Mouse (Mus musculus): ENCODE data around the gene Ndufc2. TPM values are rescaled to one million over a fixed set of nuclear protein-coding genes. Genes with fewer than 3 reads are reported as not detected.

The Ndufc2 gene
- total RNA-seq (2021), result 443 and 493 TPM in 2 replicates
- long read RNA-seq, experiment 1, transcript Ndufc2-201 (3 exons, 683 nt), result major isoform, 332 of 339 reads
- long read RNA-seq, experiment 1, partial matches to known transcripts, result 0 of 339 reads
- long read RNA-seq, experiment 1, other reads (novel, unspliced or antisense), result 5 of 339 reads
- long read RNA-seq, experiment 2, transcript Ndufc2-201 (3 exons, 683 nt), result major isoform, 392 of 401 reads
- long read RNA-seq, experiment 2, partial matches to known transcripts, result 3 of 401 reads
- long read RNA-seq, experiment 2, other reads (novel, unspliced or antisense), result 5 of 401 reads

GRCm38 (mm10) chr7:97399960-97400715 lies at the start of gene Ndufc2:
TSS of gene Ndufc2 (plus strand) at chr7:97400003.
- peak; percentile 90 for DNase-seq

DNA sequence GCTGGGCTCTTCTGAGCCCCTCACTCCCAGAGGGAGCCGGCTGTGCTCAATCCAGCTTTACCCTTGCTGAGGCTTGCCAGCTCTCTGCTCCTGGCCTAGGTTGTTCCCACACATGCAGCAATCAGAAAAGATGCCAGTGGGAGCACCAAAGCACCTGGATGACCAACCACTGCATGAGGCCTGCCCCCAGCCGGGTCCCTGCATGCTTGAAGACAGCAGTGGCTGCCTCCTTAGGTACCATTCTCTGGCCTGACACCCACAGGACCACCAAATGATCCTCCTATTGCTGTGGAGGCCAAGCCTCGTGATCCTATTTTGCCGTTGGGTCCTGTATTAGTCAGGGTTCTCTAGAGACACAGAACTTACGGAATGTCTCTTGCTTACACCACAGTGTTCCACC lies 48.9 kb upstream of the Ndufc2 start:
- DNase-seq, result no peak

- no peak for DNase-seq
Measured at GRCm38 (mm10) chr7:97351792-97352513, 47.9 kb upstream of the Ndufc2 start.

GRCm38 (mm10) chr7:97353356-97353755 lies 46.4 kb upstream of the Ndufc2 start:
- DNase-seq, result no peak

- DNase-seq, result no peak
Measured at GRCm38 (mm10) chr7:97355068-97355841, 44.5 kb upstream of the Ndufc2 start.

DNA sequence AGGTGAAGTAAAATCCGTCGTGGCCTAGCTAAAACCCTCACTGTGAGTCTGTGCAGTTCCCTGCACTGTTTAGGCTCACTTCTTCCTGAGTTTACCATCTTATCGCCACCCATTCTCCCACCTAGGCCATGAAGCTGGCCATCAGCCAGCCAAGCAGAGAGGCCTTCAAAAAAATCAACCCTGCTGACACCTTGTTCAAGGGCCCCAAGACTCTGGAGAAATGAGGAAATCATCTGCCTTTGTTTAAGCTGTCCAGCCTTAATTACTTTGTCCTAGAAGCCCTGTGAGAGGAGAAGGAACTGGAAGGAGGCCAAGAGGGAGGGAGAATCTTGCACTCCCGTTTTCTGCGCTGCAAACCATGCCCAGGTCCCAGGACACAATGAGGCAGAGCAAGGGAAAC lies 43.5 kb upstream of the Ndufc2 start:
- DNase-seq, result no peak

- DNase-seq, result peak; percentile 47
Measured at GRCm38 (mm10) chr7:97356875-97357276, 42.9 kb upstream of the Ndufc2 start.

- no peak for DNase-seq
Measured at GRCm38 (mm10) chr7:97357840-97358239, 42.0 kb upstream of the Ndufc2 start.

GRCm38 (mm10) chr7:97358347-97358746 lies 41.5 kb upstream of the Ndufc2 start:
- no peak for DNase-seq

- no peak for DNase-seq
Measured at GRCm38 (mm10) chr7:97360166-97360565, 39.6 kb upstream of the Ndufc2 start.

DNA sequence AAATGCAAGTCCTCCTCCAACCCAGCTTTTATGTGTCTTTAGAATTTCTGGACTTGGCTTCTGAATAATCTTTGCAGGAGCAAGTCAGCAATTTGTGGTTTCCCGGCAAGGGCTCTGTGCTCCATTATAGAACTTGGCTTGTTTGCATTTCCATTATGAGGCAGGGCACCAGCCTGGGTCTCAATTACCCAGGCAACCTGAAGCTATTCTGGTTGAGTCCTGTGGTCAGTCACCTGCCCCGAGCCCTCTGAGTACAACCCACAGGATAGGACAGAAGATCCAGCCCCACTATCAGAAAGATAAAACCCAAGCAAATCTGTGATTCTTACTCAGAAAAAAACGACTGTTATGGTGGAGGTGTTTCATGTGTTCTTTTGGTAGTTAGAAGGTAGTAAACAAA lies 38.8 kb upstream of the Ndufc2 start:
- no peak for DNase-seq

DNA sequence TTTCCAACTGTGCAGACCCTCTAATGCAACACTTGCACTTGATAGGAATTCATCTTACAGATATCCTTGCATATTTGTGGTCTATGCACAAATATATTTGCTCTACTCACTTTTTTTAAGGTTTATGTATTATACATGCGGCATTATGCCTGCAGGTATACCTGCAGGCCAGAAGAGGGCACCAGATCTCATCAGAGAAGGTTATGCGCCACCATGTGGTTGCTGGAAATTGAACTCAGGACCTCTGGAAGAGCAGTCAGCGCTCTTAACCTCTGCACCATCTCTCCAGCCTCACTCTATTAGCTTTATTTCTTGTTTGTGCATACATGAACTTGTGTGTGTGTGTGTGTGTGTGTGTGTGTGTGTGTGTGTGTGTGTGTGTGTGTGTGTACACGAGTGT lies 38.3 kb upstream of the Ndufc2 start:
- peak; percentile 58 for DNase-seq

GRCm38 (mm10) chr7:97365887-97366286 lies 33.9 kb upstream of the Ndufc2 start:
- no peak for DNase-seq

DNA sequence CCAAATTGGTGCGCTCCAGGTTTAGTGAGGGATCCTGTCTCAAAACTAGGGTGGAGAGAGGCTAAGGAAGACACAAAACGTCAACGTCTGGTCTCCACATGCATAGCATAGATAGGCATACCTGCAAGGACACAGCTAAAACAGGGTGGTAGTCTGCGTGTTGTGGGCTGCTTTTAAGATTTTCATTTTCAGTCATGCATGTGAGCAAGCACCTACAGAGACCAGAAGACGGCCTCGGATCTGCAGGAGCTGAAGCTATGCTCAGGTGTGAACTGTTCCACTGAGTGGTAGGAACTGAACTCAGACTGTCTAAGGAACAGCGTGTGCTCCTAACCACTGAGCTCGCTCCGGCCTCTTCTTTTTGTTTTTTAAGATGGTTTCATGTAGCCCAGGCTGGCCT lies 24.7 kb upstream of the Ndufc2 start:
- DNase-seq, result no peak

GRCm38 (mm10) chr7:97375906-97376305 lies 23.9 kb upstream of the Ndufc2 start:
- no peak for DNase-seq

DNA sequence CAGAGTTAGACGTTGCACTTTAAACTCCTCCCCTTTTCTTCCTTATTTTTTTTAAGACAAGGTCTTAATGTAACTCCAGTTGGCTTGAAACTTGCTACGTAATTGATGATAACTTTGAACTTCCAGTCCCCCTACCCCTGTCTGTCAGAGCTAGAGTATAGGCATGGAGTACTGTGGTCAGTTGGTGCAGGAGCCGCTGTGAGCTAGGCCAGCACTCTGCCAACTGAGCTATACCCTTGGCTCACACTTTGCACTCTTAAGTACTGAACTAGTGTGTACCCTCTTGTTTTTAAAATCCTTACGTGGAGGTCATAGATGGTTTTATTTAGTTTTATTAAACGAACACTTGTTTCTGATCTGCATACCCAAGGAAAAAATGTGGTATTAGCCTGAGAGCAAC lies 20.5 kb upstream of the Ndufc2 start:
- no peak for DNase-seq

DNA sequence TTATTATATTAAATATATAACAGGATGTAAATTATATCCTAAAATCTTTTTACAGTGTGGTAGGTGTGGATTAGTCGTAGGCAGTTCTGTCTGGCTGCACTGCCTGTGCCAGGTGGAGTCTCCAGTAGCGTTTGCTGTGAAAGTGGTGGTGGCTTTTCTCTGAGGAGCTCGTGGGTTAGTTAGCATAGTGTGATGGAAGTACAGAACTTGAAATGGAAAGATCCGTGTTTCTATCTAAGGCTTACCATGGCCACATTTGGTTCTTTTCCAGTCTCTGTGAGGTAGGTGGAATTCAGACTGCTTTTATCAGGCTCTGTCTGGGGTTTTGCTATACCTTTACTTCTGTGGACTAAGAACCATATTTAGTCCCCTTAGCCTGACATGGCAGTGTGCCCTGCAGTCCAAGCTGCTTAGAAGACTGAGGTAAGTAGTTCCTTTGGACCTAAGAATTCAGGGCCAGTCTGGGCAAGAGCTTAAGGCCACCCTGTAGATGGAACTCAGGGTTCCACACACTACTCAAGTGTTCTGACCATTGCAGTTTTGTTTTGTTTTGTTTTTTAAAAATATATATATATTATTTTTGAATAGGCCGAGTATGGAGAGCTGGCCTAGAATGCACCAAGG lies 19.2 kb upstream of the Ndufc2 start:
- no peak for DNase-seq

DNA sequence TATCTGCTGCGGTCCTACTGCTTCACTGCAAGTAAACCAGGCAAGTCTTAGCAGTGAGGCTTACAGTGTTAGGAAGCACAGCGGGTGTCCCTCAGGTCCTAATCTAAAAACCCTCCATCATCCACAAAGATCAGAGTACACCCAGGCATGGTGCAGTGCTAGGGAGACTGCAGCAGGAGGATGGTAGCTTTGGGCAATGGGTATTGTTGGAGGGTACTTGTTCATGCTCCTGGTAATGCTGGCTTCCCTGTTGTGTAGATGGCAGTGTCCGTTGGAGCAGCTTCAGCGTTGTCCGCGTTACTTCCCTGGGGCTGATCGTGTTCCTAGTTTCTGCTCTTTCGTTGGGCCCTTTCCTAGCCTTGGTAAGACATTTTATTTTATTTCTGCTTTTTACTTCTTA lies 17.1 kb upstream of the Ndufc2 start:
- no peak for DNase-seq

DNA sequence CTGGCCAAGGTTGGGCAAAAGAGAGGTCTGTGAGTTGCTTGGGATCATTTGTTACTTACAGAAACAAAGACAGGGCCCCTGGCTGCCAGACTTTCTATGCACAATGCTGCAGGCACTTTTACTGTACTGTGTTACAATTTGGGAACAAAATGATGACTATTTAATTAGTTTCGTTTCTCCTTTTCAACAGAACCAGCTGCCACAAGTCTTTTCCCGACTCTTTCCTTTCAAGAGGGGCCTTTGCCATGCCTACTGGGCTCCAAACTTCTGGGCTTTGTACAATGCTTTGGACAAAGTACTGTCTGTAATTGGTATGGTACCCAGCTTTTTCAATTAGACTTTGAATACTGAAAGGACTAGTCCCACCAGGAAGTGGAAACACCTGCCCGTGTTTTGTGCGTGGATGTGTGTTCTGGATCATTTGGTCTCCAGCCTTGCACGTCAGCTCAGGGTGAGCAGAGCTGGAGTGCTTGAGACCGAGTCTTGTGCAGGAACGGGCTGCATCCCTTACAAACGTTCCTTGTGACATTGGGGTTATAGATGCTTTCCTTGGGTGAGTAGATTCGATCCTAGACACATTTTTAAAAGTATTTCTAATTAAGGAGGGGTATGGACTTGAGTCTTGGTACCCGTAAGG lies 16.2 kb upstream of the Ndufc2 start:
- no peak for DNase-seq

DNA sequence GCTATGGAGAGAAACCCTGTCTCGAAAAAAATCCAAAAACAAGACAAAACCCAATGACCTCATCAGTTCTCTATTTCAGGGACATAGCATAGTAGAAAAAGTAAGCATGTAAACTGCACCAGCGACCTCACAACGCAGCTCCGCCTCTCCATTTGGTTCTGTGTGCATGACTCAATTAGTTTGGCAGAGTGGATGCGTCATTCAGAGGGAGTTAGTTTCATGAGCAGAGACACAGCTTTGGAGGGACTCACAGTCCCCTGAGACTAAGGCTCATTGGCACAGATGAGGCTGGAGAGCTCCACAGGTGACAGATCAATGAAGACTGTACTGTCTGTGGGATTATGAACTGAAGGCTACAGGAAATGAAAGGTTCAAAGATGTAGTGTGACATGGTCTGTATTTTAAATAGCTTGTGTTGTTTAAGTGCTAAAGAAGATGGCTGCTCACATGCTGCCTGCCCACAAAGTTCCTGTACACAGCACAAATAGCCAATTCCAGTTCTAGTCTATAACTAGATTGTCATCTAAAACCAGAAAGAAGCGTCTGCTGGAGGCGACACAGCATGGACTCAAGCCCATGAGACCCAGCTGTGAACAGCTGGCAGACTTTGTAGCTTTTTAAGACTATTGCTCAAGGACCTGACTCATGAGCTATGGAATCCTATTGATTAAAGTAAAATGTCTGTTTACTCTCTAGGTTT lies 13.5 kb upstream of the Ndufc2 start:
- DNase-seq, result no peak
